Mouse (Mus musculus) adrenal gland, adult (tissue): ENCODE measurements around the gene Urgcp.
A peak's percentile ranks its signal among the peaks of the same experiment; 100 is the strongest.

Source experiments
- DNase-seq, 2 experiments: peaks; one replicate each; pipeline ENCODE4 v3.0.0; 2022 to 2023; ENCODE audit warnings: low spot score in 1 of 2; ENCODE audit not compliant: inconsistent age in 2 of 2

Gene Urgcp

GRCm38 (mm10) chr11:5716246-5716645 lies 45.9 kb downstream of the Urgcp start:
- DNase-seq = peak in 1 of 2 experiments; percentile 25

- DNase-seq = peak in 1 of 2 experiments; percentile 24
Measured at GRCm38 (mm10) chr11:5715630-5716105, 46.5 kb downstream of the Urgcp start, which contains the start of gene Mrps24. Mrps24 (minus strand) TSS chr11:5715680.

- peak in 1 of 2 experiments; percentile 21 for DNase-seq
Measured at GRCm38 (mm10) chr11:5715179-5715578, 47.0 kb downstream of the Urgcp start.

GRCm38 (mm10) chr11:5707530-5708353 lies 54.4 kb downstream of the Urgcp start:
- peak; percentile 90 to 94 for DNase-seq

GRCm38 (mm10) chr11:5706874-5707529 lies 55.2 kb downstream of the Urgcp start:
- peak in 1 of 2 experiments; percentile 83 for DNase-seq

- peak in 1 of 2 experiments; percentile 26 for DNase-seq
Measured at GRCm38 (mm10) chr11:5705972-5706371, 56.2 kb downstream of the Urgcp start.

- DNase-seq = no peak
Measured at GRCm38 (mm10) chr11:5703341-5703740, 58.8 kb downstream of the Urgcp start.

GRCm38 (mm10) chr11:5702957-5703332 lies 59.2 kb downstream of the Urgcp start:
- DNase-seq = peak in 1 of 2 experiments; percentile 24

- DNase-seq = peak in 1 of 2 experiments; percentile 69
Measured at GRCm38 (mm10) chr11:5702271-5702956, 59.8 kb downstream of the Urgcp start.

- peak in 1 of 2 experiments; percentile 32 for DNase-seq
Measured at GRCm38 (mm10) chr11:5701821-5702220, 60.4 kb downstream of the Urgcp start.

- no peak for DNase-seq
Measured at GRCm38 (mm10) chr11:5701300-5701699, 60.9 kb downstream of the Urgcp start.

- DNase-seq = peak in 1 of 2 experiments; percentile 81
Measured at GRCm38 (mm10) chr11:5700808-5701207, 61.4 kb downstream of the Urgcp start.

- peak; percentile 44 to 77 for DNase-seq
Measured at GRCm38 (mm10) chr11:5691775-5692174, 70.4 kb downstream of the Urgcp start.

GRCm38 (mm10) chr11:5684283-5684682 lies 77.9 kb downstream of the Urgcp start:
- DNase-seq = no peak

- DNase-seq = peak; percentile 71 to 85
Measured at GRCm38 (mm10) chr11:5682541-5682940, 79.6 kb downstream of the Urgcp start.
